Mouse (Mus musculus) thymus, postnatal 14 days (tissue): ENCODE measurements around the gene Nelfb.

ENCODE experiments used
- DNase-seq: peaks from one replicate; pipeline ENCODE4 v3.0.0; 2021

Gene Nelfb

DNA sequence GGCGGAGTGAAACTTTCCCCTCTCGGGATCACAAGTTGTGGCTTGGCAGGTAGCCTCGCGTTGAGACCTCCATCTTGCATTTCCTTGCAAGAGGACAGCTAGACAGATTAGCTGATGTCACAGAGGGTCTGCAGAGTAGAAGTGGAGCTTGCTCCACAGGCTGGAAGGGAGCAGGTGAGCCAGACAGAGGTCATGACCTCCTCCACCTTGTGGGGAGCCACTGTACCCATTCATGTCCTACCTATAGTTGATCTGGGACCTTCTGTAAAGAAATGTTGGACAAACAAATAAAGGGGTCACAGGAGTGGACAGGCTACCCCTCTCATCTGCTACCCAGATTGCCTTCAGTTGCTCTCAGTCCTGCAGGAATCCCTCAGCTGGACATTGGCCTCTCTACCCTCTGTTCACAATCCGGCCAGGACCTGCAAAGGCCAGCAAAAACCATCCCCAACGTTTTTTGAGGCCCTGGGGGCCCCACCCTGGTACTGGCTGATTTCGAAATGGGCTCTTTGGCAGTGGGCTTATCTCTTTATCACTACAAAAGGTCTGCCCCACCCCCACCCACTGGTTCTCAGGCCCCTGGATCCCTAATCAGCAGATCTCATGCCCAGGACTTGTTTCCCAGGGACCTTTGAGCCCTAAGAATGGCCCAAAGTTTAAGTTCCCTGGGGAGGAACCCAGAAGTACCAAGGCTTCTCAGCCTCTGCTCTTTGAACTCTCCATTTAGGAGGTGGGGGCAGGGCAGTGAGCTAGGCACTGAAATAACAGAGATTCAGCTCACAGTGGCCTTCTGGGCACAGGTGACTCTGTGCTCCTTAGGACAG lies 36.2 kb downstream of the Nelfb start:
- DNase-seq, result no peak

DNA sequence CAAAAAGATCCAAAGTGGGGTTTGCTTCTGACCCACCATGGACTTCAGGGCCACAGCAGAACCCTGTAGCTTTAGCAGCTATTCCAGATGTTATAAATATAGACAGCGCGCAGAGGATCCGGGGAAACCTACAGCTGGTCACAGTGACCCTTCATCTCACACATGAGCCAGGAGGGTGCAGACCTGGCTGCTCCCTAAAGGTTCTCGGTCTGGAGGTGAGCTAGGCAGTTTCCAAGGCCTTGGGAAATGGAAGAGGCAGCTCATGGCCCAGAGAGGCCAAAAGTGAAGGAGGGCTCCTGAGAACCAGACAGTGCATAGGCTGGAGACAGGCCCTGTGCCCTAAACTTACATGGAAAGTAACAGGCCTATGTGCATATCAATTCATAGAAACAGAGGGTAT lies 37.5 kb downstream of the Nelfb start:
- DNase-seq, result no peak

DNA sequence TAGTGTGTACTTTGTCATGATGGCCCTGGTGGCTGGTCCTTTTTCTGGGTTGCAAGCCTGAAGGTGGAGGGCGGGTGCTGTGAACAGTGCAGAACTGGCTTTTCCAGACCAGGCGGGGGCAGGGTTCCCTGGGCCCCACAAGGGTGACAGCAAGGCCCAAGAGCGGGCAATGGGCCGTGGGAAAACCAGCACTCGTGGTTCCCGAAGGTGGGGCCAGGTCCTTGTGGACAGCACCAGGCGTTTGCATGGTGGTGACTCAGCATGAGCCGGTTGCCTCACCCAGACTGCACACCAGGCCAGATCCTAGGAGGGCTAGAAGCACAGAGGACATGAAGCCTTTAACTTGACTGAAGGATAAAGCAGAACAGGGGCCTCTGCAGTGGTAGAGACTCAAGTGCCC lies 38.7 kb downstream of the Nelfb start:
- DNase-seq, result no peak

DNA sequence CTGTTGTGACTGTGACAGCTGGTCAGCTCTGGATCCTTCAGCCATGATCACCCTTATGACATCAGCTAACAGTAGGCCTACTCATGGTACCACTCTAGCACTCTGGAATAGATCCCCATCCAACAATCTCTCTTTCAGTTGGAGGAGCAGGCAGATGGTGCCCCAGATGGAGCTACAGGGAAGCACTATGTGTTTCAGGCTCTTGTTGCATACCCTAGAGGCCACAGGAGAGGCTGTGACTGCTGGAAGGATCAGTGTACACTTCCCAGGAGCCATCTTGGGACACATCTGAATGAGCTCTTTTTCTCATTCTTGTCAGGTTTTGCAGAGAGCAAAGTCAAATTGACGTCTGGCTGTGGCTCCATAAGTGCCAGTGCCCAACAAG lies 39.5 kb downstream of the Nelfb start:
- DNase-seq, result no peak

DNA sequence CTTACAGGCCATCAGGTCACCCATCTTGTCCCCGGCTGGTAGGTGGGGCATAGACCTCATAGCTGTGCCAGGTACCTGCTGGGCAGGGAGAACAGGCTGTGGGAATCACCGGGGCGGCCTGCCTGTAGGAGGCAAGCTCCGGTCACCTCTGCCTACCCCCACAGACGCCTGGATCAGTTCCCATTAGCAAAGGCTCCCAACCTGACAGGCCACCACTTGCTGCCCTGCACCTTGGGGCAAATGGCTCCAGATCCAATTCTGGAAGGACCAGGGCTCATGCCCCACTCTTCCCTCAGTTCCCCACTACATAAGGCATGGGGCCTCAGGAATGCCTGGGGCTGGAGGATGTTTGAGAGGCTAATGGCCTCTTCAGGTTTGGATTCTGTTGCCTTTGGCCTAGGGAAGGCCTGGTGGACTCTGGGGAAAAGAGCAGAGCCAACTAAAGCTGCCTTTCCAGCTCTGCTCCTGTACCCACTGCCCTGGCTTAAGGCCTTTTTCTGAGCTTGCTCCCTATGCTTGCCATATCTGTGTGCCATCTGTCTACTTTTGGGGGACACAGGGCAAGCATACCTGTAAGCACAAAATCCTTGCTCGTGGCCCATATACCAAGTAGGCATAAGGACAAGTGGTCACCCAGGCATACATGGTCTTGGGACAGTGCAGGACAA lies 40.1 kb downstream of the Nelfb start:
- no peak for DNase-seq

DNA sequence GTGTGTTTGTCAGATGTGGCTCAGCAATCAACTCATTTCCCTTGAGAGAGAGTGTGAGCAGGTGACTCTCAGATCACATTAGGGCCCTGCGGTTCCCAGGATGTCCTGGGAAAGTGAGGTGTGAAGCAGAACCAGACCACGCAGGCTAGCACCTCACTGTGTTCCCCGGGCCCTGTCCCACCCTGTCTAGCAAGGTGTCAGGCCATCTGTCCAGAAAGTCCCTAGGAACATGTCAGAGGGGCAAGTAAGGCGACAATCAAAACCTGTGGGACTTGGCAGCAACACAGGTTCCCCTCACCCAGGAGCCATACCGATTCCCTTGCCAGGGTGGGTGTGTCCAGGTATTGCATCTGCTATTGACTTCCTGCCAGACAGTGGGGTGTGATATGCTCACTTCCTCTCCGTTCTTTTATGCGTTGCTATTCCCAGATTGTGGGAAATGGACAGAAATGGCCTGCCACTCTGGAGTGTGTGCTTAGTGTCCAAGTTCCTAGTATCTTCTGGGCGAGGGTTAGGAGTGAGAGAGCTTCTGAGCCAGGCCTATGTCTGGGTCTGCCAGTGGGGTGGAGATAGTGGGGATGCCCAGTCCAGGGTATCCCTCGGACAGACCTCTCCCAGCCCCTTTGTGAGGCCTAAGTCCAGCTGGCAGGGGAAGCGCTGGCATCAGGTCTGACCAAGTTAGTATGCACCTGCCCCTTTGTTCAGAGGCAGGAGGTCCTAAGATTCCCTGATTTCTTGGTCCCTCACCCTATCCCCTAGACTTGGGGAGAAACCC lies 40.8 kb downstream of the Nelfb start:
- no peak for DNase-seq

DNA sequence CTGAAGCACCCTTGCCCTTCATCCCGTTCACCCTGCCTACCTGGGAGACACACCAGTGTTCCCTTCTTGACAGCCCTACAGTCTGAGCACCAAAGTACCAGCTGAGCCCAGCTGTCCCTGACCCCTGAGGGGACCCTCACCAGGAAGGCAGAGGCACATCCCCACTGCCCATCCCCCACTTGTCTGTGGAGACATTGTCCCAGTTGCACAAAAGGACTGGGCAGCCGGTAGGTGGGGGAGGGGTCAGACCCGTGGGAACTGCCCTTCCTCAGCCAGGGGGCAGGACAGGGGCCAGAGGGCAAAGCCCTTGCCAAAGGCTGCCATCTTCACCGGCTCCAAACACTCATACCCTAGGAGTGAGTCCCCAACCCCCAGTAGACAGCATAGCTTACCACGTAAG lies 41.5 kb downstream of the Nelfb start:
- no peak for DNase-seq

DNA sequence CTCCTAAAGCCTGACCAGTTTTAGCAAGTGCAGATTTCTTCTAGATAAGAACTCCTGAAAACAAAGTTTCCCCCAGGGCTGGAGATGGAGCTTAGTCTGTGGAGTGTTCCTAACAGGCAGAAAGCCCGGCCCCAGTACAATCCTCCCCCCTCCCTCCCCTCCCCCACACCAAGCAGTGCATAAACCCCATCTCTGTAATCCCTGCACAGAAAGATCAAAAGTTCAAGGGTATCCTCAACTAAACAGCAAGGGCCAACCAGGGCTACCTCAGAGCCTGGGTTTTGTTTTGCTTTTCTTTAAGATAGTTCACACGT lies 42.7 kb downstream of the Nelfb start:
- no peak for DNase-seq

DNA sequence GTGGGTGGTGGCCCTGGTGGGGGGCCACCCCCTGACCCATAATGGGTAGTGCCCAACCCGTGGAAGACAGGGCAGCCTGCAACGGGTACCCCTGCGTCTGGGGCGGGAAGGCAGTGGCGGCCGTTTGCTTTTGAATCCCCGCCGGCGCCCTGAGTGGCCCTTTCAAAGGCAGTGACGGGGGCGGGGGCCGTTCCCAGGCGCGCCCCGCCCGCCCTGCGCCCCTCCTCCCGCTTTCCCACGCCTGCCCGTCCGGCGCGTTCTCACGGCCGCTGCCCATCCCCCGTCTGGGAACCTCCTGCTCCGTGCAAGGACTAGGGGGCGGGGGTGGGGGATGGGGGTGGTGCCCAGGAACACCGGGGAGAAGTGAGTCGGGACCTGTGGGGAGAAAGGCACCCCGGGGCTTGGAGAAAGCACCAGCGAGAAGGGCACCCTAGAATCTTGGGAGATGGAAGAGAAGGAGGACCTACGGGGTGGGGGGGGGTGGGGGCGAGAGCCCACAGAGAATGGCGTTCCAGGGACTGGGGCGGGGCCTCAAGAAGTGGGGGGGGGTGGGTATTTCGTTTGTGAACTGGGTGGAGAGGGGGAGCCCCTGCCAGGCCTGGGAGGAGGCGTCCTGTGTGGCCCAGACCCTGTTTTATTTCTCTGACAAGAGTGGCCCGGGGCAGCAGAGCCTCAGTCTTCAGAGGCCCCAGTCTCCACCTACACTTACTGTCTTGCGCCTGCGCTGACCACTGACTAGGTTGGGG lies 43.2 kb downstream of the Nelfb start:
- DNase-seq, result peak; percentile 60

DNA sequence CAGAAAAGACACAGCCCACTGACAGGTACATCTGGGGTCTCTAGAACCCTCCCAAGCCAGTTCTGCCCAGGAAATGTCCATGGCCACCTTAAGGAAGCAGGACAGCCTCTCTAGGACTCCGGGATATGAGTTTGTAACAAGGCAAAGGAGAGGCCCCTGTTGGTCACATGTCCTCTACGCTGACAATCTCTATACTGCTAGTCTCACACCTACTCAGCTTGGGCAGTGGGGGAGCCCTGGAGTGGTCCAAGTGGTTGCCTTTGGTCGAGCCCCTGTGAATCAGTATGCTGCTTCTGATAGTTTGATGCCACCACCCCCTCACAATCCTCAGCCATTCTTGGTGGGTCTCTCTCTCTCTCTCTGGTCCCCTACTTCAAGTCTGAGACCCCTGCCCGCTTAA lies 43.8 kb downstream of the Nelfb start:
- DNase-seq, result no peak

DNA sequence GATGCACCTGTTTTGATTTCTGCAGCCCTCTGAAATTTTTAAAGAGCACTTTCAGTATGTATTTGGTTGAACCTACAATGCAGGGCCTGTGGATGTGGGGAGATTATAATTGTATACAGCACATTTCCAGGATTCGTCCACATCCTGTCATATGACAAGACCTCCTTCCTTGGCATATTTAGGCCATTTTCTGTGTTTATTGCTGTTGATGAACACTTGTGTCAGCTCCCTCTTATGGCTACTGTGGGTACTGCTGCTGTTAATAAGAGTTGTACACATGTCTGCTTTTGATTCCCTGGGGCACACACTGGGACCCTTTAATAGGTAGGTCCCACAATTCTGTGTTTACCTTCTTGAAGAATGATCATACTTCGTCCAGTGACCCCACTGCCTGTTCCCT lies 53.6 kb downstream of the Nelfb start:
- DNase-seq, result peak; percentile 58

DNA sequence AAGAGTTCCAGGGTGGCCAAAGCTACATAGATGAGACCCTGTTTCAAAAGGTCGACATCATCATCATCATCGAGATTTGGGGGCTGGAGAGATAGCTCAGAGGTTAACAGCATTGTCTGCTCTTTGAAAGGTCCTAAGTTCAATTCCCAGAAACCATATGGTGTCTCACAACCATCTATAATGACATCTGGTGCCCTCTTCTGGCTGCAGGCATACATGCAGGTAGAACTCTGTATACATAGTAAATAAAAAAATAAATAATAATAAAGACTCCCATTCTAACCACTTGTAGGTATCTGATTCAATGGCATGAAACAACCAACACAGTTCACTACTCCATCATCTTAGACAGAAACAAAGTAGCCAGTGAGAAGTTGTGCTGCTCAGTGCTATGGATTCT lies 54.3 kb downstream of the Nelfb start:
- no peak for DNase-seq

DNA sequence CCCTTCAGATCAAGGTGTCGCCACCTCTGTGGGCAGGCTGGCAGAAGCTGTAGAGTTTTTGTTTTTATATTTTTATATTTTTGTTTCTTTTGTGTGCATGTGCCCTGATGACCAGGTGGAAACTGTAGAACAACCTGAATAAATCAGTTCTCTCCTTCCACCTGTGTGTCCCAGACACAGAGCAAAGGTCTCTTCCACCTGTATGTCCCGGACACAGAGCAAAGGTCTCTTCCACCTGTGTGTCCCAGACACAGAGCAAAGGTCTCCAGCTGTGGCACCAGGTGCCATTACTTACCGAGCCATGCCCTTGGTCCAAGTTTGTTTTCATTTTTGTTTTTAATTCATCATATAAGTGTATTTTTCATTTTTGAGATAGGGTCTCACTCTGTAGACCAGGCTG lies 55.1 kb downstream of the Nelfb start:
- no peak for DNase-seq

DNA sequence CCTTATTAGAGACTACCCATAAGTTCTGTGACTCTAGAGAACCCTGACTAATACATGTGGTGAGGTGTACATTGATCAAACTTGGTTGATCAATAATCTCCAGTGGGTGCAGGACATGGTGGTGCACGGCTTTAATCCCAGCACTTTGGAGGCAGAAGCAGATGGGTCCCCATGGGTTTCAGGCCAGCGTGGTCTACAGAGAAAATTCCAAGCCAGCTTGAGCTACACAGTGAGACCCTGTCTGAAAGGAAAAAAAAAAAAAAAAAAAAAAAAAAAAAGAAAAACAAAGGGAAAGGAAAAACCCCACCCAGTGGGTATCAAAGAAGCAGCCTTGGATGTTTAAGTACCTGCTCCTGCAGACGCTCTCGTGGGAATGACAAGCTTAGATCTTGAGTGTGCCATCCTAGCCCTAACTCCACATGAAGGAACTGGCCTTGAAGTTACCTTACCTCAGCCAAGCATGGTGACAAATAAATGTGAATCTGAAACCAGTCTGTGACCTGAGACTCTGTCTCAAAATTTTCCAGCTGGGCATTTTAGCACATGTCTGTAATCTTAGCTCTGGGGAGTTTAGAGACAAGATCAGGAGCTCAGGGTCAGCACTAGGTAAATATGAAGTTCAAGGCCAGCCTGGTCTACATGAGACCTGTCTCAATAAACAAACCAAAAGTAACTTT lies 59.9 kb downstream of the Nelfb start:
- no peak for DNase-seq
